Mouse (Mus musculus): ENCODE results near the gene Elfn2. TPM values are rescaled to one million over a fixed set of nuclear protein-coding genes. Genes with fewer than 3 reads are reported as not detected.
A peak's percentile ranks its signal among the peaks of the same experiment; 100 is the strongest.

Elfn2 gene
- total RNA-seq, 1 experiment from 2014 or later: not detected

GRCm38 (mm10) chr15:78690716-78691115 is 27.9 kb downstream of the Elfn2 start:
- peak; percentile 56; the same call in 1 of the 2 replicates for ATAC-seq (replicated peaks; ENCODE audit: low read depth, poor library complexity, severe bottlenecking)

GRCm38 (mm10) chr15:78686910-78687309 is 31.7 kb downstream of the Elfn2 start:
- no peak for ATAC-seq (replicated peaks; ENCODE audit: low read depth, poor library complexity, severe bottlenecking)

- no peak for ATAC-seq (replicated peaks; ENCODE audit: low read depth, poor library complexity, severe bottlenecking)
These were observed 34.5 kb downstream of the Elfn2 start for GRCm38 (mm10) chr15:78684111-78684510.

- ATAC-seq (replicated peaks; ENCODE audit: low read depth, poor library complexity, severe bottlenecking): no peak
These were observed 35.1 kb downstream of the Elfn2 start for GRCm38 (mm10) chr15:78683474-78683873.

GRCm38 (mm10) chr15:78681781-78682180 is 36.8 kb downstream of the Elfn2 start:
- ATAC-seq (replicated peaks; ENCODE audit: low read depth, poor library complexity, severe bottlenecking): no peak

- ATAC-seq (replicated peaks; ENCODE audit: low read depth, poor library complexity, severe bottlenecking): no peak
These were observed 37.3 kb downstream of the Elfn2 start for GRCm38 (mm10) chr15:78681301-78681700.

GRCm38 (mm10) chr15:78680291-78680690 is 38.3 kb downstream of the Elfn2 start:
- no peak for ATAC-seq (replicated peaks; ENCODE audit: low read depth, poor library complexity, severe bottlenecking)

GRCm38 (mm10) chr15:78677708-78678107 is 40.9 kb downstream of the Elfn2 start:
- no peak for ATAC-seq (replicated peaks; ENCODE audit: low read depth, poor library complexity, severe bottlenecking)

GRCm38 (mm10) chr15:78677015-78677414 is 41.6 kb downstream of the Elfn2 start:
- ATAC-seq (replicated peaks; ENCODE audit: low read depth, poor library complexity, severe bottlenecking): no peak

GRCm38 (mm10) chr15:78674912-78675412 is 43.6 kb downstream of the Elfn2 start:
- no peak for ATAC-seq (replicated peaks; ENCODE audit: low read depth, poor library complexity, severe bottlenecking)

- ATAC-seq (replicated peaks; ENCODE audit: low read depth, poor library complexity, severe bottlenecking): no peak
These were observed 45.1 kb downstream of the Elfn2 start for GRCm38 (mm10) chr15:78673436-78673835.

- peak; percentile 36 for ATAC-seq (replicated peaks; ENCODE audit: low read depth, poor library complexity, severe bottlenecking)
These were observed 48.2 kb downstream of the Elfn2 start for GRCm38 (mm10) chr15:78670341-78670740.

- no peak for ATAC-seq (replicated peaks; ENCODE audit: low read depth, poor library complexity, severe bottlenecking)
These were observed 49.2 kb downstream of the Elfn2 start for GRCm38 (mm10) chr15:78669221-78669871.

GRCm38 (mm10) chr15:78664268-78664667 is 54.3 kb downstream of the Elfn2 start:
- ATAC-seq (replicated peaks; ENCODE audit: low read depth, poor library complexity, severe bottlenecking): no peak

- ATAC-seq (replicated peaks; ENCODE audit: low read depth, poor library complexity, severe bottlenecking): no peak
These were observed 67.4 kb downstream of the Elfn2 start for GRCm38 (mm10) chr15:78651169-78651568.

- ATAC-seq (replicated peaks; ENCODE audit: low read depth, poor library complexity, severe bottlenecking): no peak
These were observed 70.8 kb downstream of the Elfn2 start for GRCm38 (mm10) chr15:78647746-78648145.

- ATAC-seq (replicated peaks; ENCODE audit: low read depth, poor library complexity, severe bottlenecking): no peak
These were observed 74.0 kb downstream of the Elfn2 start for GRCm38 (mm10) chr15:78644606-78645005.

GRCm38 (mm10) chr15:78643633-78644032 is 74.9 kb downstream of the Elfn2 start:
- no peak for ATAC-seq (replicated peaks; ENCODE audit: low read depth, poor library complexity, severe bottlenecking)

GRCm38 (mm10) chr15:78635231-78635630 is 83.3 kb downstream of the Elfn2 start:
- ATAC-seq (replicated peaks; ENCODE audit: low read depth, poor library complexity, severe bottlenecking): no peak

- ATAC-seq (replicated peaks; ENCODE audit: low read depth, poor library complexity, severe bottlenecking): no peak
These were observed 84.4 kb downstream of the Elfn2 start for GRCm38 (mm10) chr15:78634095-78634737.

GRCm38 (mm10) chr15:78633413-78633812 is 85.2 kb downstream of the Elfn2 start:
- no peak for ATAC-seq (replicated peaks; ENCODE audit: low read depth, poor library complexity, severe bottlenecking)

GRCm38 (mm10) chr15:78632387-78632786 is 86.2 kb downstream of the Elfn2 start:
- ATAC-seq (replicated peaks; ENCODE audit: low read depth, poor library complexity, severe bottlenecking): no peak

Data from common myeloid progenitor, adult 5-6 weeks (primary cell).